Mouse (Mus musculus) stomach, embryonic 14.5 days (tissue): Measurements from ENCODE around the gene Gm3336. TPM values are rescaled to one million over a fixed set of nuclear protein-coding genes. Genes with fewer than 3 reads are reported as not detected.

Source experiments
- ATAC-seq: fragments of 200-750 bp; cut with Nextera tagmentation; 2 replicates; pipeline ENCODE4 v1.8.0; 2017; ENCODE audit warnings: low read depth, moderate TSS enrichment; ENCODE audit not compliant: insufficient number of reproducible peaks, insufficient read depth, low FRiP score
- H3K27ac ChIP-seq: fragments of 300-500 bp; sonication (generic); 2 replicates; pipeline ENCODE4 v1.5.1; 2014; ENCODE audit warnings: mild to moderate bottlenecking, low read length, moderate library complexity, mixed read lengths
- H3K27me3 ChIP-seq: fragments of 300-500 bp; sonication (generic); 2 replicates; pipeline ENCODE4 v1.6.1; 2014; ENCODE audit warnings: low read length, control low read depth, mixed read lengths; ENCODE audit not compliant: control insufficient read depth, insufficient read depth
- H3K36me3 ChIP-seq: fragments of 300-500 bp; sonication (generic); 2 replicates; pipeline ENCODE4 v1.6.1; 2014; ENCODE audit warnings: mild to moderate bottlenecking, control low read depth, low read length, moderate library complexity, mixed read lengths; ENCODE audit not compliant: control insufficient read depth, insufficient read depth
- H3K4me1 ChIP-seq: fragments of 300-500 bp; sonication (generic); 2 replicates; pipeline ENCODE4 v1.6.1; 2014; ENCODE audit warnings: low read length, control low read depth, mixed read lengths; ENCODE audit not compliant: control insufficient read depth, insufficient read depth
- H3K4me2 ChIP-seq: fragments of 300-500 bp; sonication (generic); replicated peaks from 2 replicates; pipeline ENCODE4 v1.6.1; 2014; ENCODE audit warnings: low read depth, low read length, control low read depth
- H3K4me3 ChIP-seq: fragments of 300-500 bp; sonication (generic); 2 replicates; pipeline ENCODE4 v1.5.1; 2014; ENCODE audit warnings: low read depth, low read length, control low read depth
- H3K9ac ChIP-seq: fragments of 300-500 bp; sonication (generic); replicated peaks from 2 replicates; pipeline ENCODE4 v1.6.1; 2014; ENCODE audit warnings: low read depth, mild to moderate bottlenecking, control low read depth, low read length, moderate library complexity, mixed read lengths
- H3K9me3 ChIP-seq: fragments of 300-500 bp; sonication (generic); 2 replicates; pipeline ENCODE4 v1.6.1; 2016; ENCODE audit warnings: low read depth, low read length, control low read depth; ENCODE audit not compliant: control insufficient read depth
- WGBS: fragments of 180-500 bp; shearing (Covaris S2); extraction: QIAGEN DNeasy Blood & Tissue Kit; methylation state at CpG from one replicate; pipeline ENCODE4 v1.1.7; 2014; 5-methylcytosine and 5-hydroxymethylcytosine counted together
- polyA plus RNA-seq: library from polyadenylated mRNA; unstranded; fragments of >200 nt; fragmentation: Nextera tagmentation; extraction: Ambion mirVana; gene quantifications from 2 replicates; pipeline ENCODE4 v1.2.1, GENCODE M21; 2014

Gm3336 gene
- polyA plus RNA-seq, 1 experiment from 2014 or later = 0.51 TPM

DNA sequence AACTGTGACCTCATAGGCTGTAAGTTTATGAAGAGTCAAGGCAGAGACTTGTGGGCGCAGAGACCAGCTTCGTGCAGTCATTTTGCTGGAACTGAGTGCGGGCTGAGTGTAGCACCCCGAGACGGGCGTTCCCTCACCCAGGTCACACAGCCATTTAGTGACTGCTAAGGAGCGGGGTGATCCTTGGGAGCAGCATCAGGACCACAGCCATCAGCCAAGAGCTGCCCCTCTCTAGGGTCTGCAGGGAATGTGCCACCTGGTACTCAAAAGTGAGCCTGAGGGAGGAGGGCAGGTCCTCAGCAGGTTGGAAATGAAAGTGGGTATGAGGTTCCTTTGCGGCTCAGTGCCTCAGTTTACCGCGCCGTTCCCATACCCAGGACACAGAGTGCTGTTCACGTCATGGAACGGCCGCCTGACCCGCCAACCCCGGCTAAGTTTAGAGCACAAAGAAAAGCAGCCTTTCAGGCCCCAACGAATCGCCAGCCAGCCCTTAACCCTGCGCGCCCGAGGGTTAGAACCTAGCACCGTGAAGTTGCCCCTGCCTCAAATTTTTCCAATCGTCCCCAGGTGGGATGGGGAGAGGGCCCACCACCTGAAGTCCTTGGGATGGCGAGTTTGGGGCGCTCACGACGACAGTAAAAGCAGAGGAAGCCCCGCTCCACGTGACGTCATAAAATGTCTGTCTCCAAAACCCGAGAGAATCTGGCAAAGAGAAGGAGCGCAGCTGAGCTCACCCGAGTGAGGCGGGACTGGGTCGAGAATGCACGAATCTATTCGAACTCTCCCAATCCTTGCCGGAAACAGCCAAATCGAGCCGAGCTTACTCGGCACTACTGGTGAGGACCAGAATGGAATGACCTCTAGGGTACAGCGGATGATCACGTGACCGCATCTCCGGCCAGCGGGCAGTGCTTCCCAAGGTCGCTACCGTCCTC lies 25.6 kb downstream of the Gm3336 start:
- peak overlapping the region; percentile 23 for H3K4me3 ChIP-seq
- ATAC-seq = no peak
- WGBS = 6% methylated on average over 48 of the region's 48 CpGs
- H3K27ac ChIP-seq = no peak overlapping the region
- H3K9ac ChIP-seq = no peak overlapping the region; the same call in 1 of the 2 replicates
- peaks cover 13% of the 10 kb centered on the region for H3K4me1 ChIP-seq
- no peaks in the 10 kb centered on the region for H3K9me3 ChIP-seq
- peak overlapping the region; percentile 46 for H3K4me2 ChIP-seq
- no peaks in the 10 kb centered on the region for H3K36me3 ChIP-seq
- peaks cover 32% of the 10 kb centered on the region for H3K27me3 ChIP-seq

DNA sequence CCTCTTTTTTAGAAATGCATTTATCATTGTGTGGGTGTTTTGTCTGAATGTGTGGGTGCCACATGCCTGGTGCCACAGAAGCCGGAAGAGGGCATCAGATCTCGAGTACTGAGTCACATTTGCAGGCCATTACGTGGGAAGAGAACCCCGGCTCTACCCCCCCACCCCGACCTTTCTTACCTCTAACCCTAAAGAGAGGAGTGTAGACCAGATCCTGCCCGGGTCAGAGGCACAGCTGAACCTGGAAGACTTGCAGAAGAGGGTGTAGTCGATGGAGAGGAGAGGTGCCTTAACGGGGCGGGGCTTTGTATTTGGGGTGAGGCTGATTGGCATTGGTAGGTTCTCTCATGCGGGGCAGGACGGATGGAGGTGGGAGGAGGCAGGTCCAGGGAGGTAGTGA lies 26.5 kb downstream of the Gm3336 start:
- WGBS = 55% methylated on average over 11 of the region's 11 CpGs
- Histone ChIP-seq H3K36me3 (no peaks in the 10 kb centered on the region), H3K4me3 (no peak overlapping the region), H3K4me1 (peaks cover 13% of the 10 kb centered on the region), H3K9me3 (no peaks in the 10 kb centered on the region), H3K9ac (no peak overlapping the region), H3K4me2 (peak overlapping the region; percentile 46; the same call in 1 of the 2 replicates), H3K27me3 (peaks cover 32% of the 10 kb centered on the region), H3K27ac (no peak overlapping the region)
- ATAC-seq = no peak

DNA sequence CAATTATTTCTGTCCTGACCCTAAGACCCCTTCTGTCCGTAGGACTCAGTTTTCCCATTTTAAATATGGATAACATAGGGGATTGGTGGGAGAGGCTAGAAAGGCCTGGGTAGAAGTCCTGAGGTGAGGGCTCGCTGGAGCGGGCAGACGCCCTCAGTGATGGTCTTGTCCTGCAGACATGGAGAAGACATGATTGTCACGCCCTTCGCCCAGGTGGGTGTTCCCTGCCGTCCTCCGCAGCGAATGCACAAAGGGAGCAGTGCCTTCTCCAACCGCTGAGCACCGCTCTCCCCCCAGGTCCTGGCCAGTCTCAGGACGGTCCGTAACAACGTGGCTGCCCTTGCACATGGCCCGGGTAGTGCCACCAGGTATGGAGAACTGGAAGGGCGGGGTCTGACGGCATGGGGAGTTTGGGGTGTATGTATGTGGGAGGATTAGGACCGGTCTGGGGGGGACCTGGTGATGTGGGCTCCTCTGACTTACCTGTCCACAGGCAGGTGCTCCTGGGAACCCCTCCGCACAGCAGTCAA lies 27.4 kb downstream of the Gm3336 start:
- ATAC-seq = no peak
- H3K9ac ChIP-seq = no peak overlapping the region
- no peak overlapping the region for H3K27ac ChIP-seq
- peaks cover 13% of the 10 kb centered on the region for H3K4me1 ChIP-seq
- H3K36me3 ChIP-seq = no peaks in the 10 kb centered on the region
- no peak overlapping the region for H3K4me2 ChIP-seq
- H3K9me3 ChIP-seq = no peaks in the 10 kb centered on the region
- peaks cover 32% of the 10 kb centered on the region for H3K27me3 ChIP-seq
- H3K4me3 ChIP-seq = no peak overlapping the region
- 53% methylated on average over 19 of the region's 19 CpGs for WGBS

DNA sequence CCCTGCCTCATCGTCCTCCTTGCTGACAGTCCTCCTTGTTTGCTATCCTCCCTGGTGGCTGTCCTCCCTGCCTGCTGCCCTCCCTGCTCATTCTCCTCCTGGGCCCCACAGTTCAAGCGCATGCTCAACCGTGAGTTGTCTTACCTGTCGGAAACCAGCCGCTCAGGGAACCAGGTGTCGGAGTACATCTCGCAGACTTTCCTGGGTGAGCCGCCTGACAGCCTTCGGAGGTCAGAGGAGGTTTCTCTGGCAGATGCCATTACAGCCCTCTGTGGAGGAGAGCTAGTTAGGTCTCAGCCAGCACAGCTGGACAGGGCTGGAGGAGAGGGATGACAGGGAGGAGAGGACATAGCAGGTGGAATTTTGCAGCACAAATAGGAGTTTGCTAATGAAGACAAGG lies 28.3 kb downstream of the Gm3336 start:
- Histone ChIP-seq H3K4me3 (no peak overlapping the region), H3K27ac (no peak overlapping the region), H3K4me1 (peaks cover 13% of the 10 kb centered on the region), H3K9me3 (no peaks in the 10 kb centered on the region), H3K27me3 (peaks cover 32% of the 10 kb centered on the region), H3K4me2 (no peak overlapping the region), H3K36me3 (no peaks in the 10 kb centered on the region), H3K9ac (no peak overlapping the region)
- WGBS = 56% methylated on average over 9 of the region's 9 CpGs
- no peak for ATAC-seq

DNA sequence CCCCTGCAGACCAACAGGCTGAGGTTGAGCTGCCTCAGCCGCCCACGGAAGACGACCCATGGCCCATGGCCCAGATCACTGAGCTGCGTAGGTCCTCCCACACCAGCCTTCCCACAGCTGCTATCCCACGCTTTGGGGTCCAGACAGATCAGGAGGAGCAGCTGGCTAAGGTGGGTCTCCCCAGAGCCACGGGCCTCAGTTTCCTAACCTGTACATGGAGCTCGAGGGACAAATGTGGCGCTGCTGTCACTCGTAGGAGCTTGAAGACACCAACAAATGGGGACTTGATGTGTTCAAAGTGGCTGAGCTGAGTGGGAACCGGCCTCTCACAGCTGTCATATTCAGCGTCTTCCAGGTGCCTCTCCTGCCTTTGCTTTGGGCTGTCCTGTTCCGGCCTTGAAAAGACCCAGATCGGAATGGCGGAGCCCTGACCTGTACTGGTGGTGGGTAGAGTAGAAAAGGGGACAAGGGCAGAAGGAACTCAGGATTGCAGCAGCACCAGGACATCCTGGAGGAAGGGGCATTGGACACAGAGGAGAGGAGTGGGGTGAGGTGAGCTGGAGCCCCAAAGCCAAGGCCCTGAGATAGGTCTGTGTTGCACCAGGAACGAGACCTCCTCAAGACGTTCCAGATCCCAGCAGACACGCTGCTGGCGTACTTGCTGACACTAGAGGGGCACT lies 29.0 kb downstream of the Gm3336 start:
- H3K27me3 ChIP-seq = peaks cover 27% of the 10 kb centered on the region
- H3K36me3 ChIP-seq = no peaks in the 10 kb centered on the region
- no peak overlapping the region for H3K4me2 ChIP-seq
- no peak for ATAC-seq
- no peak overlapping the region for H3K27ac ChIP-seq
- H3K9me3 ChIP-seq = no peaks in the 10 kb centered on the region
- peaks cover 13% of the 10 kb centered on the region for H3K4me1 ChIP-seq
- 84% methylated on average over 18 of the region's 18 CpGs for WGBS
- H3K9ac ChIP-seq = no peak overlapping the region
- no peak overlapping the region for H3K4me3 ChIP-seq

DNA sequence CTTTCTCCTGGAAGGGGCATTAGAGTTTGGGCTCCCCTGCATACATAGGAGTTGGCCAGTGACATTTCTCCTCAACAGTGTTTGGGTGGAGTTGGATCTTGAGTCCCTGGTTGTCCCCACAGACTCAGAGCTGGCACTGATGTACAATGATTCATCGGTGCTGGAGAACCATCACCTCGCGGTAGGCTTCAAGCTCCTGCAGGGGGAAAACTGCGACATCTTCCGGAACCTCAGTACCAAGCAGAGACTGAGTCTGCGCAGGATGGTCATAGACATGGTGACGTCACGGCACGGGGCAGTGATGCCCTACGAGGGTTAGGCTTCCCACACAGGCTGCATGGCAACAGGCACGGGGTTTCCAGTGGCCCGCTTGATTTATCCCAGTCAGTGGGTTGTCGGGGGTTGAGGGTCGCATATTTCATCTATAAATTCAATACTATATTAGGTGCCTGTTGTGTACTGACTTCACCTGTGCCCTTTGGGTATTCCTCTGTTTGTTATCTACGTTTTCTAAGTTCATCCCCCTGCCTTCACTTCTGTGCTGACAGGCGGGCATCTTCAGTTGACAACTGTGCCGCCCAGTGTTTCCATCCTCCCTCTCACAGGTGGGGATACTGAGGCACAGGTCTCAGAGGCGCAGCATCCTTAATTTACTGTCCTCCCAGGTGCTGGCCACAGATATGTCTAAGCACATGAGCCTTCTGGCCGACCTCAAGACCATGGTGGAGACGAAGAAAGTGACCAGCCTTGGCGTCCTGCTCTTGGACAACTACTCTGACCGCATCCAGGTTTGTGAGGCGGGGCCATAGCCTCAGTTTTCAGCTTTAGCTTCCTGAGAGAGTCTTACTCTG lies 30.1 kb downstream of the Gm3336 start:
- Histone ChIP-seq H3K27me3 (peaks cover 15% of the 10 kb centered on the region), H3K9ac (no peak overlapping the region), H3K4me2 (no peak overlapping the region), H3K36me3 (no peaks in the 10 kb centered on the region), H3K9me3 (no peaks in the 10 kb centered on the region), H3K4me3 (no peak overlapping the region), H3K27ac (no peak overlapping the region), H3K4me1 (peaks cover 15% of the 10 kb centered on the region)
- no peak for ATAC-seq
- WGBS = 83% methylated on average over 23 of the region's 23 CpGs

DNA sequence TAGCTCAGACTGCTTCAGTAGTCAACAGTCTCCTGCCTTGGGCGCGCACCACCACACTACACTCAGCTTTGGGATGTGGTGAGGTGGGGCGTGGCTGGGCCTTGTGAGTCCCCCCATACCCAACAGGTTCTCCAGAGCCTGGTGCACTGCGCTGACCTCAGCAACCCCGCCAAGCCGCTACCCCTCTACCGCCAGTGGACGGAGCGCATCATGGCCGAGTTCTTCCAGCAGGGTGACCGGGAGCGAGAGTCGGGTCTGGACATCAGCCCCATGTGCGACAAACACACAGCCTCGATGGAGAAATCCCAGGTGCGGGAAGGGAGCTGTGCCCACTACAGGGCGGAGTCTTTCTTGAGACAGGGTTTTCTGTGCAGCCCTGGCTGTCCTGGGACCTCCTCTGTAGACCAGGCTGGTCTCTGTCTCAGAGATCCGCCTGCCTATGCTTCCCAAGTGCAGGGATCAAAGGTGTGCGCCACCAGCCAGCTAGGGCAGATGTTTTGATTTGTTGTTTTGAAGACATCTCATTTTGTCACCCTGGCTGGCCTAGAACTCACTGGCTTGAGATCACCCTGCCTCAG lies 30.8 kb downstream of the Gm3336 start:
- ATAC-seq = no peak
- Histone ChIP-seq H3K9ac (no peak overlapping the region), H3K27ac (no peak overlapping the region), H3K9me3 (no peaks in the 10 kb centered on the region), H3K4me2 (no peak overlapping the region), H3K27me3 (peaks cover 8% of the 10 kb centered on the region; the same call in 1 of the 2 replicates), H3K4me3 (no peak overlapping the region), H3K36me3 (no peaks in the 10 kb centered on the region), H3K4me1 (peaks cover 9% of the 10 kb centered on the region)
- 78% methylated on average over 19 of the region's 19 CpGs for WGBS
